Mouse (Mus musculus) lung, embryonic 15.5 days (tissue): ENCODE measurements around the gene Polr2f. TPM values are rescaled to one million over a fixed set of nuclear protein-coding genes. Genes with fewer than 3 reads are reported as not detected.

Experiments
- ATAC-seq: fragments of 200-750 bp; cut with Nextera tagmentation; 2 replicates; pipeline ENCODE4 v1.8.0; 2017; ENCODE audit warnings: moderate number of reproducible peaks, borderline replicate concordance; ENCODE audit not compliant: low FRiP score, low TSS enrichment; ENCODE audit errors: extremely low read depth
- H3K27ac ChIP-seq: fragments of 300-500 bp; sonication (generic); 2 replicates; pipeline ENCODE4 v1.5.1; 2015; ENCODE audit warnings: moderate library complexity, mild to moderate bottlenecking, inconsistent platforms
- H3K27me3 ChIP-seq: fragments of 300-500 bp; sonication (generic); 2 replicates; pipeline ENCODE4 v1.6.1; 2015; ENCODE audit warnings: inconsistent platforms
- H3K36me3 ChIP-seq: fragments of 300-500 bp; sonication (generic); 2 replicates; pipeline ENCODE4 v1.6.1; 2015; ENCODE audit warnings: inconsistent platforms
- H3K4me1 ChIP-seq: fragments of 300-500 bp; sonication (generic); 2 replicates; pipeline ENCODE4 v1.6.1; 2015; ENCODE audit warnings: inconsistent platforms
- H3K4me2 ChIP-seq: fragments of 300-500 bp; sonication (generic); 2 replicates; pipeline ENCODE4 v1.6.1; 2015; ENCODE audit warnings: inconsistent platforms, mild to moderate bottlenecking, moderate library complexity
- H3K4me3 ChIP-seq: fragments of 300-500 bp; sonication (generic); 2 replicates; pipeline ENCODE4 v1.5.1; 2015; ENCODE audit warnings: mild to moderate bottlenecking, inconsistent platforms
- H3K9ac ChIP-seq: fragments of 300-500 bp; sonication (generic); 2 replicates; pipeline ENCODE4 v1.6.1; 2015; ENCODE audit warnings: inconsistent platforms
- H3K9me3 ChIP-seq: fragments of 300-500 bp; sonication (generic); 2 replicates; pipeline ENCODE4 v1.6.1; 2016; ENCODE audit warnings: inconsistent platforms
- WGBS: fragments of 180-500 bp; shearing (Covaris S2); methylation state at CpG from one replicate; pipeline ENCODE4 v1.1.7; 2015; 5-methylcytosine and 5-hydroxymethylcytosine counted together
- polyA plus RNA-seq: library from polyadenylated mRNA; unstranded; fragments of >200 nt; fragmentation: Nextera tagmentation; extraction: Ambion mirVana; gene quantifications from 2 replicates; pipeline ENCODE4 v1.2.1, GENCODE M21; 2015

Polr2f gene
- polyA plus RNA-seq, 1 experiment from 2014 or later = 240 TPM

DNA sequence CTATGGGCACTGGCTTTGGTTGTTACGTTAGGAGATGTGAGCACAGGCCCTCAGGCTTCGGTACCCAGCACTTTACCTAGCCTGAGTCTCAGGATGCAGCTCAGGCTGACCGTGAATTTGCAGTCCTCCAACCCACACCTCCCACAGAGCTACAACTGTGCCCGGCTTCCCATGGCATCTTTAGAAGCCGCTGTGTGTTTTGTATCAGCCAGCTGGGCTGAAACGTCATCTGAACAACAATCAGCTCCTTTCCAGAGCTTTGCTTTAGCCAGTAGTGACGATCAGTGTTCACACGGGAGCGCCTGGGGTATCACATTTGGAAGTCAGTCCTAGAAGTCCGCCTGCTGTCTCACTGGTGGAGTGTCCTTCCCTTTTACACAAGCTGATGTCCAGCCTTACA, 37.5 kb upstream of the Polr2f start:
- Histone ChIP-seq H3K27me3 (no peaks in the 10 kb centered on the region), H3K4me2 (no peak overlapping the region), H3K27ac (no peak overlapping the region), H3K9ac (no peak overlapping the region), H3K9me3 (no peaks in the 10 kb centered on the region), H3K4me1 (peaks cover 21% of the 10 kb centered on the region), H3K4me3 (no peak overlapping the region), H3K36me3 (no peaks in the 10 kb centered on the region)
- WGBS = 71% methylated on average over 10 of the region's 10 CpGs
- no peak for ATAC-seq

DNA sequence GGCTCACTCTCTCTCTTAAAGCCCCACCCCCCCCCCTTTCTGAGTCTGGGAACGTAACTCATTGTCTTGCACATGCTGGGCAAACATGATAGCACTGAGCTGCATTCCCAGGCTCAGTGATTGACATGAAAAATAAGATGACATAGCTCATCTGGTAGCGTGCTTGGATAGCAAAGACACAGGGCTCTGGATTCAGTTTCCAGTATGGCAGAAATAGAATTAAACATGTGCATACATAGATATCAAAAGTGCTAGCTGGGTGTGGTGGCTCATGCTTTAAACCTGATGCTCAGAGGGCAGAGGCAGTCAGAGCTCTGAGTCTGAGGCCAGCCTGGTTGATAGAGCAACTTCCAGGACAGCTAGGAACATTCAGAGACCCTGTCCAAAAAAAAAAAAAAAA, 35.0 kb upstream of the Polr2f start:
- H3K4me3 ChIP-seq = no peak overlapping the region
- no peaks in the 10 kb centered on the region for H3K27me3 ChIP-seq
- no peak for ATAC-seq
- 44% methylated on average over 2 of the region's 2 CpGs for WGBS
- no peaks in the 10 kb centered on the region for H3K9me3 ChIP-seq
- H3K27ac ChIP-seq = no peak overlapping the region
- H3K36me3 ChIP-seq = no peaks in the 10 kb centered on the region
- peaks cover 19% of the 10 kb centered on the region for H3K4me1 ChIP-seq
- H3K9ac ChIP-seq = no peak overlapping the region
- no peak overlapping the region for H3K4me2 ChIP-seq

DNA sequence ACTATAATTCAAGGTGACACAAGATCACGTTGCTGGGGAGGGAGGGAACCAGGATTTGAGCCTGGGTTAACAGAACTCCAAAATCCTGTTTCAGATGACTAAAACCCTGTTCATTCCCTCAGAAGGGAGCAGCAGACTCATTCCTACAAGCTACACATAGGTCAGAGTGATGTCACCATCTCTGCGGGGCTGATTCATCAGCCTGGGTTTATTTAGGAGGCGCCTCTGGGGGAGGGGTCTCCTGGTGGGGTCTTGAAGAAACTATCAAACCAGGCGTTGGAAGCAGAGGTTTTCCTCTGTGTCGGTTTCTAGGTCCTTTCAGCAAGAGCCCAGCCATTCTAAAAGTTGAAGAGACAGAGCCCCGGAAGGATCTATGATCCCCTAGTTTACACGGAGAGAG, 32.8 kb upstream of the Polr2f start:
- Histone ChIP-seq H3K4me2 (peak overlapping the region; percentile 98), H3K27ac (peak overlapping the region; percentile 83), H3K27me3 (no peaks in the 10 kb centered on the region), H3K4me1 (peaks cover 32% of the 10 kb centered on the region), H3K9ac (peak overlapping the region; percentile 86; the same call in 1 of the 2 replicates), H3K9me3 (no peaks in the 10 kb centered on the region), H3K36me3 (no peaks in the 10 kb centered on the region), H3K4me3 (peak overlapping the region; percentile 91)
- 11% methylated on average over 7 of the region's 7 CpGs for WGBS
- no peak for ATAC-seq

DNA sequence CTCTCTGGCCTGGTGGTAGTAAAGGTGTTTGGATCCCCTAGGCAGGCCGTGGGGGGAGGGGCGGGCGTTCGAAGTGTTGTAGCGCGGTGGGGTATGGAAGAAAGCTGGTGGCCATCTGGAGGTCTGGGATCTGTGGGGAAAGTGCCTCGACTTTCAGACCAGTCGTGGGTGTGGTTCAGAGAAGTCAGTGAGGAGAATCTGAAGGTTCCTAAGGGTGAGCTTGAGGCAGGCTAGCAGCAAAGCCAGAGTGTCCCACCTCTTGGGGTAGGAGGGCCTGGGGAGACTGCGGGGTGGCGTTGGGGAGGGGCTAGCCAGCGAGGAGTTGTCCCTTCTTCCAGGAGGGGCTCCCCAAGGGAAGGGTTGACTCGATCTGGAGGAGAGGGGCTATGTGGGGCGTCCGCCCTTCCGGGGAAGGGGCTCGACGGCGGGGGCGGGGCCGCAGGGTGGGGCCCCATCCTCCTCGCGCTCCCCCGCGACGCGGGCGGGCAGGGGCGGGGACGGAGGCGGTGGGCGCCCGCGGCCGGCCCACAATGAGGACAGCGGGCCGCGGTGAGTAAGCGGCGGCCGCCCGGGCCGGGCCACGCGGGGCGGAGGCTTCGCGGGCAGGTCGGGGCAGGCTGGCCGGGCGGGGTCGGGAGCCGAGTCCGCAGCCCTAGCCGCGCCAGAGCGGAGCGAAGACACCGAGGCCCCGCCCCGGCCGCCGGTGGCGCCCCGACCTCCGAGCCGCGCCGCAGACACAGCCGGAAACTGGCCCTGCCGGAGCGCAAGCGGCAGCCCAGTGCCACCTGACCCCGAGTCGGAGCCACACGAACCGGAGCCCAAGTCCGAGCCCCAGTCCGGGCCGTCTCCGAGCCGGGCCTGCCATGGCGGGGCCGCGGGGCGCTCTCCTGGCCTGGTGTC, 32.1 kb upstream of the Polr2f start, which contains the start of gene Micall1:
Gene Micall1, plus strand, starts transcription at position 478 of the 900 bp plus-strand sequence.
- WGBS = under 1% methylated on average over 76 of the region's 85 CpGs
- peak; percentile 83 for ATAC-seq
- Histone ChIP-seq H3K27ac (peak within 1 kb of the TSS; percentile 83), H3K4me3 (peak within 1 kb of the TSS; percentile 91), H3K9me3 (no peaks in the 10 kb centered on the region), H3K4me1 (peaks cover 32% of the 10 kb centered on the region), H3K36me3 (no peaks in the 10 kb centered on the region), H3K27me3 (no peaks in the 10 kb centered on the region), H3K9ac (peak within 1 kb of the TSS; percentile 86), H3K4me2 (peak within 1 kb of the TSS; percentile 98)

DNA sequence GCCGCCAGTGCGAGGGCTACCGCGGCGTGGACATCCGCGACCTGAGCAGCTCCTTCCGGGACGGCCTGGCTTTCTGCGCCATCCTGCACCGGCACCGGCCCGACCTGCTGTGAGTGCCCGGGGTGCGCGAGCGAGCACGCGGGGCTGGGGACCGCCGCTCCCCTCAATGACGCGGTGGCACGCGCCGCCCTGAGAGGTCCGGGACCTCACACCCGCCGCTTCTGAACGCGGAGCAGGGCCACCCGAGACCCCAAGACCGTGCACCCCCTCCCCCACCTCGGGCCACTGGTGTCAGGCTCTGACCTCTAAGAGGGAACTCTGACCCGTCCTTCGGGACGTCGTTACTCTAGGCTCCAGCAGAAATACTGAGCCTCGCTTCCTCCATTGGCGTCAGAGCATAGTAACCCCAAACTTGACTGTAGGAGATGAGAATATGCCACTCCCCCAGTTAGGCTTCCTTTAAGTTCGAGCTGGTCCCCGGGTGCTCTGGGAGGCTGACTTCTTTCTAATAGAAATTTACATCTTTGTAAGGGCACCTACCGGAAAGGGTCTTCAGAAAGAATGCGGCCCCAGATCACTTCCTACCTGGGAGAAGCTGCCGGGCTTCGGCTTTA, 31.4 kb upstream of the Polr2f start:
- Histone ChIP-seq H3K27me3 (no peaks in the 10 kb centered on the region), H3K9me3 (no peaks in the 10 kb centered on the region), H3K4me3 (peak overlapping the region; percentile 91), H3K36me3 (0 out of 2 replicates have a peak, but pooled peaks cover 4% of the 10 kb centered on the region), H3K9ac (peak overlapping the region; percentile 86), H3K4me1 (peaks cover 32% of the 10 kb centered on the region), H3K4me2 (peak overlapping the region; percentile 98), H3K27ac (peak overlapping the region; percentile 83)
- under 1% methylated on average over 38 of the region's 46 CpGs for WGBS
- peak; percentile 70 for ATAC-seq

DNA sequence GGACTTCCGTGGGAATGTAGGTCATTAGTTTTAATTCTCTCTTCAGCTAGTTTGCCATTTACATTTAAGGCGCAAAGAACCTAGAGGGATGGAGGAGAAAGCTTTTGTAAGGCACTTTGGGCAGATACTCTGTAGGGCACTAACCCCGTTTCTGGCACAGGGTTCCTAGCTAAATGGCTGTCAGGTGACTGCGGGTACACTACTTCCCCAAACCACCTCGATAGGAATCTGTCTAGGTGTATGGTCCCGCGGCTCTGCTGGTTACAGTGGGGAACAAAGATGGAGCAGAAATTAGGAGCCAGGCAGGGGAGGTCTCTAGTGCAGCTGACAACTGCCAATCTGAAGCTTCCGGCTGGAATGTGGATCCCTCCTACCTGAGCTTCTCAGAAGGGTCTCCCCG, 30.8 kb upstream of the Polr2f start:
- WGBS = 19% methylated on average over 9 of the region's 9 CpGs
- ATAC-seq = no peak
- H3K9ac ChIP-seq = peak overlapping the region; percentile 86
- no peaks in the 10 kb centered on the region for H3K9me3 ChIP-seq
- no peak overlapping the region for H3K27ac ChIP-seq
- no peaks in the 10 kb centered on the region for H3K27me3 ChIP-seq
- H3K36me3 ChIP-seq = peaks cover 9% of the 10 kb centered on the region
- H3K4me3 ChIP-seq = peak overlapping the region; percentile 91
- peak overlapping the region; percentile 98 for H3K4me2 ChIP-seq
- H3K4me1 ChIP-seq = peaks cover 32% of the 10 kb centered on the region

DNA sequence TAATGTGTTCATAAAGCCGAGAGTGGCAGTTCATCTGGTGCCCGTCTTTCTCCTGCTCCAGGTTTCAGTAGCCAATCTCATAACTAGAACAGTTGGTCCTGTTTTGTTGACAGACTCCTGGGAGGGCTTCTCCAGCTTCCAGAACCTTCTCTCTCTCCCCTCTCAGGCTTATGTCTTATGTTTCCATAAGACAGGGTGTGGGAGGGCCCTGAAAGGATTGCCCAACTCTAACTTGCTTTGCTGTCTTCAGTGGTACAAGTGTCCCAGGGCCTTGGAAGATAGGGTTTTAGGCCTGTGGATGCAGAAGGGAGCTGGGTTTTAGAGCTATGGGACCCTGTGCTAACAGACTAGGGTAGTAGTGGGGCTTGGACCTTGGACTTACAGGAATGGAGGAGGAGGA, 30.3 kb upstream of the Polr2f start:
- peaks cover 32% of the 10 kb centered on the region for H3K4me1 ChIP-seq
- no peaks in the 10 kb centered on the region for H3K27me3 ChIP-seq
- peak overlapping the region; percentile 98 for H3K4me2 ChIP-seq
- H3K9me3 ChIP-seq = no peaks in the 10 kb centered on the region
- no peak for ATAC-seq
- H3K9ac ChIP-seq = no peak overlapping the region
- H3K27ac ChIP-seq = no peak overlapping the region
- H3K4me3 ChIP-seq = peak overlapping the region; percentile 91
- 69% methylated on average over 2 of the region's 2 CpGs for WGBS
- peaks cover 14% of the 10 kb centered on the region for H3K36me3 ChIP-seq

DNA sequence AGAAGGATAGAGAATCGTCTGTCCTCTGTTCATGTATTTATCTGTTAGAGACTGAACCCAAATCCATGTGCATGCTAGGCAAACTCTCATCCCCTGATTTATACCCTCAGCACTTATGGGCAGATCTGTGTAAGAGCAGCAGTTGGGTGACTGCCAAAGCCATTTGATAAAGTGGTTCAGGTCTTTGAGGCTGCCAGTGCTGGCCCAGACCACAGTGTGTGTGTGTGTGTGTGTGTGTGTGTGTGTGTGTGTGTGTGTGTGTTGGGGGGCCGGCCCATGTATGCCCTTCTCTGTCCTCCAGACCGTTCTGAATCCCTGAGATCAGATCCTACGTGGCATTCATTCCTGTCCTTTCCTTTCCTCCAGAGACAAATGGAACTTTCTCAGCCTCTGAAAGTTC, 29.0 kb upstream of the Polr2f start:
- Histone ChIP-seq H3K27me3 (no peaks in the 10 kb centered on the region), H3K27ac (no peak overlapping the region), H3K9me3 (no peaks in the 10 kb centered on the region), H3K9ac (no peak overlapping the region), H3K4me1 (peaks cover 32% of the 10 kb centered on the region), H3K4me2 (no peak overlapping the region), H3K4me3 (no peak overlapping the region), H3K36me3 (peaks cover 17% of the 10 kb centered on the region)
- WGBS = 44% methylated on average over 4 of the region's 4 CpGs
- no peak for ATAC-seq

DNA sequence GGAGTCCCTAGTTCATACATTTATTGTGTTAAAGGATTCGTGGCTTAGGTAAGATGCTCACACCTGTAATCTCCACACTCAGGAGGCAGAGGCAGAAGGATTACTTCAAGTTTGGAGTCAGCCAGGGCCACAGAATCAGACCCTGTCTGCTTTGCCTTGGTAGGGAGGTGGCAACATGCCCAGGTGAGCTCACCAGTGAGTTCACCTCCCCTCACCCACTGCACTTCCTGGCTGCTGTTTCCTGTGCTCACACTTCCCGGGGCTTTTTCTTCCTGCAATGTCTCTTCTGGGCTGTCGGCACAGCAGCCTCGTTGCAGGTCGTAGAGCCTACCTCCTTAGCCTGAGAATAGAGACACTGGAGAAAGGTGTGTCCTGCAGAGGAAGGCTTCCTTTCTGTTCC, 25.5 kb upstream of the Polr2f start:
- Histone ChIP-seq H3K9me3 (no peaks in the 10 kb centered on the region), H3K27me3 (no peaks in the 10 kb centered on the region), H3K4me3 (no peak overlapping the region), H3K4me2 (no peak overlapping the region), H3K4me1 (peaks cover 18% of the 10 kb centered on the region), H3K36me3 (peaks cover 28% of the 10 kb centered on the region), H3K27ac (no peak overlapping the region), H3K9ac (no peak overlapping the region)
- no peak for ATAC-seq
- WGBS = 53% methylated on average over 5 of the region's 5 CpGs

DNA sequence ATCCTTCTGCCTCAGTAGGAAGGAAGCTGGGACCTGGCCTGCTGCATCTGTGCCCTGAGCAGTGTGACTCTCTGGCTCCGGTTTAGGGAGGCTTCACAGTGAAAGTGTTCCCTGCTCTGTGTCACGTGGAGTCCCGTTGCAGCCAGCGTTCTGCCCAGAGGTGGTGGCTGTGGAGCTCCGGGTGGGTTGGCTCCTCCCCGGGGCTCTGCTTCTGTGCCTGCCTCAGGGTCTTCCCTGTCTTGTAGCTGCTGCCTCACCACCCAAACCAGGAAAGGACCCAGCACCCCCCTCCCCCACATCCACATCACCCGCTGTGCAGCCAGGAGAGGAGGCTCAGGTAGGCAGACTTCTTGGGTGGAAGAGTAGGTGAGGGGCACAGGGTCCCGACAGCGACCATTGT, 21.3 kb upstream of the Polr2f start:
- 80% methylated on average over 9 of the region's 9 CpGs for WGBS
- H3K4me2 ChIP-seq = no peak overlapping the region
- no peak overlapping the region for H3K4me3 ChIP-seq
- no peaks in the 10 kb centered on the region; the same call in 1 of the 2 replicates for H3K4me1 ChIP-seq
- no peaks in the 10 kb centered on the region for H3K9me3 ChIP-seq
- ATAC-seq = no peak
- peaks cover 39% of the 10 kb centered on the region for H3K36me3 ChIP-seq
- H3K9ac ChIP-seq = no peak overlapping the region
- no peaks in the 10 kb centered on the region for H3K27me3 ChIP-seq
- no peak overlapping the region for H3K27ac ChIP-seq

DNA sequence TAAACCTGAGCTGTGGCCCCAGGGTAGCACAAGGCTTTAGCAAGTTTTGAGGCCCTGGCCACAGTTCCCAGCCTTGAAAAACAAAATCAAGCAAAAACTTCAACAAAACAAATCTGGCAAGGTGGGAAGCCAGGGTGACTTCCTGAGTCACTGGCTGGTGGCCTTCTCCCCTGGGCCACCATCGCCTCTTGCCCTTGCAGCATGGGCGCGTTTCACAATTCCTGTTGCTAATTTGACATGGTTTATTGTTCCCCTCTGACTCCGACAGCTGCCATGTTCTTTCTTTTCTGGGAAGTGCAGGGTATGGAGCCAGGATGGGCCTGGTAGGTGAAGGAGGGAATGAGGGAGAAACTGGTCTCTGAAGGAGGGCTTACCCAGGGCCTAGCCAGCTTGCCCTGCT, 18.7 kb upstream of the Polr2f start:
- H3K9me3 ChIP-seq = no peaks in the 10 kb centered on the region
- no peak overlapping the region for H3K27ac ChIP-seq
- 89% methylated on average over 4 of the region's 4 CpGs for WGBS
- H3K4me2 ChIP-seq = no peak overlapping the region
- H3K4me1 ChIP-seq = no peaks in the 10 kb centered on the region
- H3K9ac ChIP-seq = no peak overlapping the region
- H3K36me3 ChIP-seq = peaks cover 40% of the 10 kb centered on the region
- ATAC-seq = no peak
- H3K27me3 ChIP-seq = no peaks in the 10 kb centered on the region
- H3K4me3 ChIP-seq = no peak overlapping the region

DNA sequence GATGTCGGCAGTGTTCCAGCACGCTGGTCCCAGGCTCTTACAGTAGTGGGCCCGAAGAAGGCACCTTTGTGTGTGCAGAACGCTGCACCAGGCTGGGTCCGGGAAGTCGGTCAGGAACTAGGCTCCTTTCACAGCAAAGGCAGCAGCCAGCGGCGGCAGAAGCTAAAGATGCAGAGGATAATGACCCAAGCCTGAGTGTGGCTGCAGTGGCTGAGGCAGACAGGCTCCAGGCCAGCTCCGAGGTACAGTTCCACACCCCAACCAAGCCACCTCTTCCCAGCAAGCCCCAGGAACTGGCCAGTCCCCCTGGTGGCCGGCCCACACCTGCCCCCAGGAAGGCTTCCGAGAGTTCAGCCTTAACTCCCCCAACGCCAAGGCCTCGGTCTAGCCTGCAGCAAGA, 18.3 kb upstream of the Polr2f start:
- ATAC-seq = no peak
- 83% methylated on average over 13 of the region's 13 CpGs for WGBS
- H3K4me2 ChIP-seq = no peak overlapping the region
- no peaks in the 10 kb centered on the region for H3K27me3 ChIP-seq
- no peak overlapping the region for H3K9ac ChIP-seq
- peaks cover 45% of the 10 kb centered on the region for H3K36me3 ChIP-seq
- H3K4me3 ChIP-seq = no peak overlapping the region
- no peaks in the 10 kb centered on the region for H3K4me1 ChIP-seq
- no peaks in the 10 kb centered on the region for H3K9me3 ChIP-seq
- no peak overlapping the region for H3K27ac ChIP-seq
